Mouse (Mus musculus): ENCODE results near the gene Mier3.
A peak's percentile ranks its signal among the peaks of the same experiment; 100 is the strongest.
"Not testable (repeated sequence)": the region's sequence is repeated elsewhere in the genome, so short reads cannot be mapped to it uniquely, and the experiment has no call there.

The Mier3 gene

GRCm38 (mm10) chr13:111687285-111687781 lies 6.6 kb downstream of the Mier3 start:
- DNase-seq (ENCODE audit: low read depth in 1 of 2, low spot score in 2 of 2), result peak in 1 of 2 experiments; percentile 12

DNA sequence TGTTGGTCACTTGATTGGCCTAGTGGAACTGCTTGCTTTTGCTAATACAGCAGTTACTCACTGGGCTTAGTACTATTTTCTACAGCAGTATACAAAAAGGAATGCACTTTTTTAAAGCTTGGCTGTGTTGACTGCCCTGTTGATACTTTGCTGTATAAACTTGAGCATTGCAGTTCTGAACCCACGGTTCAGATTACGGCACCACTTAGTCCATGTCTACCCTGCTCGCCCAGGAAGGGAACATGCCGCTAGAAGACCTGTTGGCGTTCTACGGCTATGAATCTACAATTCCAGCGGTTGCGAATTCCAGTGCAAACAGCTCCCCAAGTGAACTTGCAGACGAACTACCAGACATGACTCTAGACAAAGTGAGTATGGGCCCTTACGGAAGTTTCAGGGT lies 22.6 kb downstream of the Mier3 start:
- DNase-seq (ENCODE audit: low read depth in 1 of 2, low spot score in 2 of 2), result no peak

- DNase-seq (ENCODE audit: low read depth in 1 of 2, low spot score in 2 of 2), result not testable (repeated sequence)
Measured at GRCm38 (mm10) chr13:111703952-111704351, 23.2 kb downstream of the Mier3 start.

- DNase-seq (ENCODE audit: low read depth in 1 of 2, low spot score in 2 of 2), result no peak
Measured at GRCm38 (mm10) chr13:111710531-111710930, 29.8 kb downstream of the Mier3 start.

DNA sequence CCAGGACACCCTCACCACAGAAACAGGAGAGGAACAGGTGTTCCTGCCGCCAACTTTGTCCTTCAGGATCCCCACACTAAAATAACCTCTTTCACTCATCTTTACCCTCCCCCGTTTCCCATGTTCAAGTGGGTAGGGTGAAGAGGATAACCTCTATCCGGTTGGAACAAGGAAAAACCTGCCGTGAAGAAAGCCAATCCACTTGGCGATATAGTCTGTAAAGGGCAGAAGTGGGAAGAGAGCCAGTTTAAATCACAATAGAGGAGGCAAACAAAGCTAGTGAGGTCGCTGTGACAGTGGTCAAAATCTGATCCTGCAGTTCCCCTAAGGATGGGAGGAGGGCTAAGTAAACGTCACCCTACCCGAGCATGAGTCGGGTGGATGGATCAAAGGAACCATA lies 38.9 kb downstream of the Mier3 start:
- no peak for DNase-seq (ENCODE audit: low read depth in 1 of 2, low spot score in 2 of 2)

- DNase-seq (ENCODE audit: low read depth in 1 of 2, low spot score in 2 of 2), result no peak
Measured at GRCm38 (mm10) chr13:111724811-111725164, 44.0 kb downstream of the Mier3 start.

DNA sequence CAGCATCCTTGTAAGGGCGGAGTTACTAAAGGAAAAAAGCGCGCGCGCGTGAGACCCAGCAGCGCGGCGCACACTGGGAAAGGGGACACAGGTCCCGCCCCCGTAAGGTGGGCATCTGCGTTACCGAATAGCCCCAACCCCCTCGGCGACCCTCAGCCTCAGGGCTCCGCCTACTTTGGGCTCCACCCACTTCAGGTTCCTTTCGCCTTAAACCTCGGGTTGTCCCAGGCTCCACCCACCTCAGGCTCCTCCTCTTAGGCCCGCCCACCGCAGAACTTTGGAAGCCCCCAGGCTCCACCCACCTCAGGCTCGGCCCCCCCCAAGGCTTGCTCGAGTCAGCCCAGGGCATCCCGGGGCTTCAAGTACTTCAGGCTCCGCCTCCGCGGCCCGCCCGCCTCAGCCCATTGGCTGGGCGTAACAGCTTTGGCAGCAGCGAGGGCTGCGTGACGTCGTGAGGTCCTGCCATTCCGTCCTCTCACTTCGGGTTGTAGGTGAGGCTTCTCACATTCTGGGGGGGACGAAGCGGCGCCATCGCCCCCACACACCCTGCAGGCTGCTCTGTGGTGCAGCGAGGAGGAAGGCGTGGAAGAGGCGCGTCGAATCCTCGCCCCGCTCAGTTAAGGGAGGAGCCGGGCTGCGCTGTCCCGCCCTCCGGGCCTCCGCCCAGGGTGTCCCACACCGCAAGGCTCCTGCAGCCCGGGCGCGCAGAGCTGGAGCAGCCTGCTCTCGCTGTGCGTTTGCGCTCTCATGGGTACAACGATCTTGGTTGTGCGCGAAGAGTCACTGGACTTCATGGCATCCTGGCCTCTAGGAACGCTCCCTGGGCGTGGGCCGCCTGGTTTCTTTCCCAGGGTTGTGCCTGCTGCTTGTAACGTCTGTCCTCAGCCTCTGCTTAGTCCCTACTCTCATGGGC lies 44.6 kb downstream of the Mier3 start:
- DNase-seq (ENCODE audit: low read depth in 1 of 2, low spot score in 2 of 2), result peak; percentile 83 to 91

- DNase-seq (ENCODE audit: low read depth in 1 of 2, low spot score in 2 of 2), result no peak
Measured at GRCm38 (mm10) chr13:111726898-111727297, 46.1 kb downstream of the Mier3 start.

GRCm38 (mm10) chr13:111741204-111741990 lies 60.6 kb downstream of the Mier3 start:
- DNase-seq (ENCODE audit: low read depth in 1 of 2, low spot score in 2 of 2), result no peak

GRCm38 (mm10) chr13:111741991-111742615 lies 61.3 kb downstream of the Mier3 start:
- DNase-seq (ENCODE audit: low read depth in 1 of 2, low spot score in 2 of 2), result no peak

DNA sequence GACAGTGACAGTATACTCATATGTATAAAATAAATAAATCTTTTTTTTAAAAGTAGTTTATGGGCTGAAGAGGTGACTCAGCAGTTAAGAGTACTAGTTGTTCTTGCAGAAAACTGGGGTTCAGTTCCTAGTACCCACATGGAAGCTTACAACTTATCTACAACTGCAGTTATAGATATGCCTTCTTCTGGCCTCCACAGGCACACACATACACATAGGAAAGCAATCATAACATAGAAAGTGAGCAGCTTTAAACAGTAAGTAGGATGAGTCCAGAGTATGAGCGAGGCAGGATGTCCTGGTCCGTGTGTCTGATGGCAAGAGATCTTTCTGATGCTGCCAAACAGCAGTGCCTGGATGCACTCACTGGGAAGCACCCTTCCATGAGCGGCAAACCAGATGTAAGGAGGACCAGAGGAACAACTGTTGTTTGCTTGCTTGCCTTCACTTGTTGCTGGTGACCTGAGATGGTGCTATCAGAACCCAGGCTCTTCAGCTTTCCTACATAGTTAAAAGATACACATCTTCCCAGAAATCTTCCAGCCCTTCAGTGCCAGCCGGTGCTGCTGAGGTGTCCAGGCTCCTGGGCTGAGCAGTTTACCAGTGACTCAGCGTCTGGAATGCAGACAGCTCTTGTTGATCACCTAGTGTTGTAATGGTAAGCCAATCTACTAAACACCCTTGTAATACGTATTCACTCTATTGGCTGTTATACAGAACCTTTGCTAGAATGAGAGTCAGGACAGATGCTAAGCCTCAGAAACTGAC lies 63.6 kb downstream of the Mier3 start:
- DNase-seq (ENCODE audit: low read depth in 1 of 2, low spot score in 2 of 2), result no peak

- DNase-seq (ENCODE audit: low read depth in 1 of 2, low spot score in 2 of 2), result no peak
Measured at GRCm38 (mm10) chr13:111745216-111745615, 64.4 kb downstream of the Mier3 start.

GRCm38 (mm10) chr13:111746831-111747230 lies 66.1 kb downstream of the Mier3 start:
- no peak for DNase-seq (ENCODE audit: low read depth in 1 of 2, low spot score in 2 of 2)

DNA sequence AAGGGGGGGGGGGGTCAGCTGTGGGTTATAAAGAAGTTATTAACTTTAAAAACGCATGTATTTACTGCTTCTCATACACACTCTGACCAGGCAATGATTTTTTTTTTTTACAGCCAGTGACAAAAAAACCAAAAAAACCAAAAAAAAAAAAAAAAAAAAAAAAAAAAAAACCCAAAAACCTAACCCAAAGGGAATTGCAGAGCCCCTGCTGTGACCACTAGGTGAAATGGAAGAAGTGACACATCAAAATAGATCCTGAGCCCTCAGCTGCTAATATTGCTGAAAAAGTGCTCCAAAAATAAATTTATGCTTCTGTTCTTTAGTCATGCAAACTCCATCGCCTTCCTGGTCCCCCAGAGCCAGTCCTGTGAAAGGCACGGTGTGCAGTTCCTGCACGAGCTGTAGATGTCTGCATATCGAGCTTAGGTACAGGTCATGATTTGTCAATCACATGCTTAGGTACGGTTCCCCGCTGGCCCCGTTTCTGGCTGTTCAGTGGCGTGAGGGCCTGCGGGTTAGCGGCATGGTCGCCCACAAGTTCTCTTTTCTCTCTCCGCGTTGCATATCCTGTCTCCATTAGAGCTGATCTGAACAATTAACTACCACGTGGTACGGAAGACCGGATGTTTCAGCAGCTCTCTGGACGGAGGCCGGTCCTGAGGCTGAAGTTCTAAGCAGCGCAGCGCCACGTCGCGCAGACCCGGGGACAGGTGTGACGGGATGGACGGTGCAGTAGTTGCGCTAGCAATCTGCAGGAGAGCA lies 67.7 kb downstream of the Mier3 start:
- DNase-seq (ENCODE audit: low read depth in 1 of 2, low spot score in 2 of 2), result no peak

DNA sequence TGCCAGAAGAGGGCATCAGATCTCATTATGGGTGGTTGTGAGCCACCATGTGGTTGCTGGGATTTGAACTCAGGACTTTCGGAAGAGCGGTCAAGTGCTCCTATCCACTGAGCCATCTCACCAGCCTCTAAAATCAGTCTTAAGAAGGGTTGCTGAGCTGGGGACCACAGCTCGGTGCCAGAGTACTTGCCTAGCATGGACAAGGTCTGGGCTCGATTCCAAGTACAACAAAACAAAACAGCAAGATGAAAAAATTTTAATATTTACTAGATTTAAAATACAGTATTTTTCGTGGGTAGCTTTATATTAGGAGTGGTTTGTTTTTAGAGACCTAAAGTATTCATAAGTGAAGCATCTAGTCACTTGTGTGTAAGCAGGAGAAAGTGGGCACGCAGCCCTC lies 72.5 kb downstream of the Mier3 start:
- DNase-seq (ENCODE audit: low read depth in 1 of 2, low spot score in 2 of 2), result no peak

GRCm38 (mm10) chr13:111755377-111755776 lies 74.6 kb downstream of the Mier3 start:
- no peak for DNase-seq (ENCODE audit: low read depth in 1 of 2, low spot score in 2 of 2)

DNA sequence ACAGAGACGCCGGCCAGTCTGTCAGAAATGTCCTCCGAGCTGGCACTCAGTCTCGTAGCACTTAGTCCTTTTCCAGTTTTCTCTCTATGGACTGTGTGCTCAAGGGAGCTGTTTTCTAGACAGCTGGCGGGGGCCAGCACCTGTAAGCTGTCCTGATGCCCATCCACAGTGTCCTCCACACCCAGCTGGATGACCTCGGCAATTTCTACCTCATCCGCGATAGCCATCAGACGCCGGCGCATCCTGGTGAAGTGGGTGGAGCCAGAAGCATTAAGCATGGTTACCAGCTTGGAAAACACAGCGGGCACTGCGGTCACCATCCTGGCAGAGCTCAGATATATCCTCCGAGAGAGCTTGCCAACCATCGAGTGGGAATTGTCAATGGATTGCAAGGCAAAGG lies 75.2 kb downstream of the Mier3 start:
- DNase-seq (ENCODE audit: low read depth in 1 of 2, low spot score in 2 of 2), result no peak

DNA sequence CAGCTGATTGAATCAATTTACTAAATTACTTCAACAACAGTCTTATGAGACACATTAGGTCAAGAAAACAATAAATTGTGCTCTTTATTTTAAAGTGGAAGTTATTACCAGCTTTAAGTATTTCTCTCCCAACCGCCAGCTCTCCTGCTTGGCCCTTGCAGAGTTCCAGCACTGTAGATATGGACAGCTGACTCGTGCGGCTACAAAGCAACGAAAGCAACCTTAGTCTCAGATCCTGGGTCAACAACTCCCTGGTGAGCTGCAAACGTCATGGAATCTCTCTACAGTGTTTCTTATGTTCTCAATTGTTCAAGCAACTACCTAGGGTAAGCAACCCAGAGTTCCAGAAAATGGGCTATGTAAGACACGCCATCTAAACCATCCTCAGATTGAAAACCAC lies 76.2 kb downstream of the Mier3 start:
- DNase-seq (ENCODE audit: low read depth in 1 of 2, low spot score in 2 of 2), result no peak

DNA sequence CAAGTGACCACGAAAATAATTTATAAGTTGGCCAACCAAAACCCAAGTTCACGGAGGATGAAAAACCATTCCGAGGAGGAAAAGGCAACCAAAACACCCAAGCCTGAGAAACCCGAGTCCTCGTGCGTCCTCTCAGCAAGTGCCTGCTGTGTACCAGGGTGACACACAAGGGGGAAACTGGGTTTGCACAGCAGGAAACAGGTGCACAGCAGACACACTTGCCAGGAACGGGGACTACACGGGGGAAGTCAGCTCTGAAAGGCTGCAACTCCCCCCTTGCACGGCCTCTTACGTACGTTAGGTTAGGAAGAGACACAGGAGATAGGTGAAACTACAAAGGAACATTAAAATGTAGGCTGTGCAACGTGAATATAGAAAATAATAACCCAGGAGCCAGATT lies 81.7 kb downstream of the Mier3 start:
- DNase-seq (ENCODE audit: low read depth in 1 of 2, low spot score in 2 of 2), result no peak

Data from monocyte, adult 2 months (primary cell).